Mouse (Mus musculus) ovary, adult 18-20 months (tissue): Measurements from ENCODE around the gene Umps.

Experiments used
- DNase-seq: peaks from one replicate; pipeline ENCODE4 v3.0.0; 2022; ENCODE audit warnings: low spot score, mixed read lengths

The Umps gene

GRCm38 (mm10) chr16:33966538-33967282 is at the start of gene Umps:
Gene Umps (minus strand): TSS chr16:33967038.
- peak; percentile 69 for DNase-seq

GRCm38 (mm10) chr16:34011991-34012845 is 45.4 kb upstream of the Umps start:
- DNase-seq, result no peak

- no peak for DNase-seq
Measured at GRCm38 (mm10) chr16:34009567-34009966, 42.7 kb upstream of the Umps start.

GRCm38 (mm10) chr16:34005986-34006385 is 39.1 kb upstream of the Umps start:
- DNase-seq, result no peak

- DNase-seq, result no peak
Measured at GRCm38 (mm10) chr16:34004128-34004578, 37.3 kb upstream of the Umps start.

GRCm38 (mm10) chr16:34003566-34004127 is 36.8 kb upstream of the Umps start:
- DNase-seq, result no peak

GRCm38 (mm10) chr16:34000715-34001114 is 33.9 kb upstream of the Umps start:
- no peak for DNase-seq

- DNase-seq, result no peak
Measured at GRCm38 (mm10) chr16:33999388-33999787, 32.5 kb upstream of the Umps start.

- DNase-seq, result no peak
Measured at GRCm38 (mm10) chr16:33998011-33998410, 31.2 kb upstream of the Umps start.

GRCm38 (mm10) chr16:33996030-33996429 is 29.2 kb upstream of the Umps start:
- no peak for DNase-seq

- no peak for DNase-seq
Measured at GRCm38 (mm10) chr16:33995496-33995895, 28.7 kb upstream of the Umps start.

- no peak for DNase-seq
Measured at GRCm38 (mm10) chr16:33994321-33994720, 27.5 kb upstream of the Umps start.

GRCm38 (mm10) chr16:33990712-33991111 is 23.9 kb upstream of the Umps start:
- DNase-seq, result no peak

GRCm38 (mm10) chr16:33989106-33989505 is 22.3 kb upstream of the Umps start:
- no peak for DNase-seq

- no peak for DNase-seq
Measured at GRCm38 (mm10) chr16:33988358-33989012, 21.6 kb upstream of the Umps start.

GRCm38 (mm10) chr16:33986993-33987392 is 20.2 kb upstream of the Umps start:
- DNase-seq, result no peak

- no peak for DNase-seq
Measured at GRCm38 (mm10) chr16:33985372-33985771, 18.5 kb upstream of the Umps start.

- no peak for DNase-seq
Measured at GRCm38 (mm10) chr16:33983712-33984111, 16.9 kb upstream of the Umps start.

GRCm38 (mm10) chr16:33979855-33980254 is 13.0 kb upstream of the Umps start:
- no peak for DNase-seq

GRCm38 (mm10) chr16:33967283-33967640 is 424 bp upstream of the Umps start:
- no peak for DNase-seq

GRCm38 (mm10) chr16:33965878-33966537 is 830 bp downstream of the Umps start:
- peak; percentile 41 for DNase-seq

GRCm38 (mm10) chr16:33963509-33963908 is 3.3 kb downstream of the Umps start:
- no peak for DNase-seq
